ENCODE assay signal across 22 mouse cellular contexts in genomic region chr13:76568569-76569211, GRCm38 (mm10).
DNase-seq lines count a peak whose midpoint lies in the region; ATAC-seq and TF ChIP-seq lines count a peak whose summit lies in the region.
"Had no signal": no experiment of that assay in that cellular context is flagged by ENCODE, and none has a peak within 500 bp of the region (broad histone marks: within the 10 kb centered on the region; RNA-seq: fewer than 3 reads in every experiment).

No protein-coding gene starts in this region.

- peak; percentile 6; the same call in 1 of the 2 replicates for TF ChIP-seq CTCF in kidney, postnatal 0 days (IDR thresholded peaks at IDR 0.05; ENCODE audit: low read depth)

- H3K9me3 ChIP-seq in kidney, postnatal 0 days (replicated peaks; ENCODE audit: low read length), result no peaks in the 10 kb centered on the region
- H3K9me3 ChIP-seq in kidney, embryonic 15.5 days (replicated peaks), result no peaks in the 10 kb centered on the region
- H3K9me3 ChIP-seq in midbrain, embryonic 14.5 days (ENCODE audit: control insufficient read depth, low read length), result no peaks in the 10 kb centered on the region
- no peaks in the 10 kb centered on the region for H3K9me3 ChIP-seq in midbrain, embryonic 13.5 days
- H3K9me3 ChIP-seq: embryonic facial prominence, embryonic 10.5 days; forebrain, embryonic 13.5 days; heart, embryonic 10.5 days; hindbrain, embryonic 12.5 days had no signal

- H3K27ac ChIP-seq in kidney, postnatal 0 days, result no peak overlapping the region
- no peak overlapping the region for H3K27ac ChIP-seq in kidney, embryonic 15.5 days
- H3K27ac ChIP-seq in midbrain, embryonic 14.5 days (replicated peaks; ENCODE audit: low read depth, low read length), result no peak overlapping the region
- no peak overlapping the region for H3K27ac ChIP-seq in midbrain, embryonic 13.5 days
- H3K27ac ChIP-seq: embryonic facial prominence, embryonic 10.5 days; forebrain, embryonic 13.5 days; heart, embryonic 10.5 days; hindbrain, embryonic 12.5 days had no signal

- no peaks in the 10 kb centered on the region for H3K27me3 ChIP-seq in kidney, postnatal 0 days (ENCODE audit: insufficient read depth, low read length)
- no peaks in the 10 kb centered on the region for H3K27me3 ChIP-seq in kidney, embryonic 15.5 days
- H3K27me3 ChIP-seq in midbrain, embryonic 14.5 days (ENCODE audit: control insufficient read depth, insufficient read depth, low read length), result no peaks in the 10 kb centered on the region
- H3K27me3 ChIP-seq in midbrain, embryonic 13.5 days, result no peaks in the 10 kb centered on the region
- H3K27me3 ChIP-seq: forebrain, embryonic 13.5 days; hindbrain, embryonic 12.5 days had no signal

- no peak overlapping the region for H3K4me3 ChIP-seq in kidney, postnatal 0 days (replicated peaks; ENCODE audit: low read depth, low read length)
- H3K4me3 ChIP-seq in kidney, embryonic 15.5 days (replicated peaks), result no peak overlapping the region
- H3K4me3 ChIP-seq in midbrain, embryonic 14.5 days (replicated peaks; ENCODE audit: low read depth, low read length), result no peak overlapping the region
- no peak overlapping the region for H3K4me3 ChIP-seq in midbrain, embryonic 13.5 days (replicated peaks)
- H3K4me3 ChIP-seq: embryonic facial prominence, embryonic 10.5 days; forebrain, embryonic 13.5 days; heart, embryonic 10.5 days; hindbrain, embryonic 12.5 days had no signal

- WGBS in kidney, postnatal 0 days, result 70% methylated on average over 2 of the region's 2 CpGs
- WGBS in kidney, embryonic 15.5 days, result 75% methylated on average over 2 of the region's 2 CpGs
- 66% methylated on average over 2 of the region's 2 CpGs for WGBS in midbrain, embryonic 14.5 days
- 72% methylated on average over 2 of the region's 2 CpGs for WGBS in midbrain, embryonic 13.5 days

- H3K9ac ChIP-seq in kidney, postnatal 0 days (ENCODE audit: low read depth, low read length), result no peak overlapping the region
- H3K9ac ChIP-seq in kidney, embryonic 15.5 days, result no peak overlapping the region
- no peak overlapping the region for H3K9ac ChIP-seq in midbrain, embryonic 14.5 days (replicated peaks; ENCODE audit: low read length)
- no peak overlapping the region for H3K9ac ChIP-seq in midbrain, embryonic 13.5 days (replicated peaks)
- H3K9ac ChIP-seq: forebrain, embryonic 13.5 days; forebrain, postnatal 0 days; hindbrain, embryonic 12.5 days had no signal

- no peaks in the 10 kb centered on the region for H3K4me1 ChIP-seq in kidney, postnatal 0 days (replicated peaks; ENCODE audit: insufficient read depth, low read length)
- no peaks in the 10 kb centered on the region for H3K4me1 ChIP-seq in kidney, embryonic 15.5 days
- H3K4me1 ChIP-seq in midbrain, embryonic 14.5 days (ENCODE audit: control insufficient read depth, insufficient read depth, low read length), result no peaks in the 10 kb centered on the region
- no peaks in the 10 kb centered on the region for H3K4me1 ChIP-seq in midbrain, embryonic 13.5 days (replicated peaks)
- H3K4me1 ChIP-seq: embryonic facial prominence, embryonic 10.5 days; forebrain, embryonic 13.5 days; heart, embryonic 10.5 days; hindbrain, embryonic 12.5 days had no signal

- H3K36me3 ChIP-seq in kidney, postnatal 0 days (ENCODE audit: insufficient read depth, low read length), result no peaks in the 10 kb centered on the region
- no peaks in the 10 kb centered on the region for H3K36me3 ChIP-seq in kidney, embryonic 15.5 days
- H3K36me3 ChIP-seq in midbrain, embryonic 14.5 days (ENCODE audit: control insufficient read depth, insufficient read depth, low read length), result no peaks in the 10 kb centered on the region
- H3K36me3 ChIP-seq in midbrain, embryonic 13.5 days, result no peaks in the 10 kb centered on the region
- H3K36me3 ChIP-seq: embryonic facial prominence, embryonic 10.5 days; heart, embryonic 10.5 days; hindbrain, embryonic 12.5 days had no signal

- no peak overlapping the region for H3K4me2 ChIP-seq in kidney, postnatal 0 days (ENCODE audit: low read length)
- no peak overlapping the region for H3K4me2 ChIP-seq in kidney, embryonic 15.5 days
- no peak overlapping the region for H3K4me2 ChIP-seq in midbrain, embryonic 14.5 days (ENCODE audit: low read length)
- H3K4me2 ChIP-seq in midbrain, embryonic 13.5 days (replicated peaks), result no peak overlapping the region
- H3K4me2 ChIP-seq: forebrain, embryonic 13.5 days; hindbrain, embryonic 12.5 days had no signal

- ATAC-seq in kidney, postnatal 0 days (replicated peaks; ENCODE audit: low FRiP score, low read depth), result no peak
- ATAC-seq in kidney, embryonic 15.5 days (replicated peaks; ENCODE audit: low FRiP score), result no peak
- ATAC-seq in midbrain, embryonic 14.5 days (ENCODE audit: low FRiP score, low TSS enrichment), result no peak
- no peak for ATAC-seq in midbrain, embryonic 13.5 days
- ATAC-seq in common myeloid progenitor, adult 5-6 weeks (replicated peaks; ENCODE audit: low read depth, poor library complexity, severe bottlenecking), result peak; percentile 63
- ATAC-seq: forebrain, embryonic 13.5 days; forebrain, postnatal 0 days; hindbrain, embryonic 16.5 days had no signal

- DNase-seq in kidney, postnatal 0 days (ENCODE audit: low spot score), result no peak
- peak; percentile 5 for DNase-seq in midbrain, embryonic 14.5 days
- peak; percentile 59 for DNase-seq in 416B (ENCODE audit: low read depth)
- no peak for DNase-seq in urinary bladder, adult 18-20 months (ENCODE audit: low spot score in 2 of 2)
- DNase-seq in layer of hippocampus, postnatal 10 days (ENCODE audit: low spot score in 2 of 2), result no peak
- DNase-seq: adrenal gland, adult 2 months; adrenal gland, postnatal 25 days; cerebellum, adult 8-10 months; cerebellum, postnatal 25 days; forebrain, postnatal 0 days; gastrocnemius, postnatal 36 days; heart, adult 18-20 months; heart, postnatal 10 days; heart, postnatal 4 days had no signal

Comparison
In these comparisons a context has a peak if more than half of its experiments do, and no peak if none do; other contexts are left out.
1. DNase-seq: peak in midbrain, embryonic 14.5 days (single experiment) and 416B (single experiment); none in kidney, postnatal 0 days (single experiment), urinary bladder, adult 18-20 months (0 of 2) and layer of hippocampus, postnatal 10 days (0 of 2).